Mouse (Mus musculus): Measurements from ENCODE around the gene Ccdc6. TPM values are rescaled to one million over a fixed set of nuclear protein-coding genes. Genes with fewer than 3 reads are reported as not detected.
A peak's percentile ranks its signal among the peaks of the same experiment; 100 is the strongest.

Gene Ccdc6
- polyA plus RNA-seq, 1 experiment from 2014 or later, result 16.5 TPM

GRCm38 (mm10) chr10:70161504-70161903, 64.6 kb downstream of the Ccdc6 start:
- no peak for DNase-seq (ENCODE audit: extremely low spot score, low spot score)
- no peak overlapping the region for H3K27ac ChIP-seq
- no peaks in the 10 kb centered on the region for H3K27me3 ChIP-seq (ENCODE audit: poor library complexity, severe bottlenecking)
- no peak overlapping the region for H3K4me3 ChIP-seq
- H3K36me3 ChIP-seq (replicated peaks), result peaks cover 50% of the 10 kb centered on the region
- H3K4me1 ChIP-seq, result 0 out of 2 replicates have a peak, but pooled peaks cover 6% of the 10 kb centered on the region
- WGBS, result 94% methylated on average over 14 of the region's 14 CpGs
- peaks cover 3% of the 10 kb centered on the region; the same call in 1 of the 2 replicates for H3K9me3 ChIP-seq

GRCm38 (mm10) chr10:70163681-70164080, 66.8 kb downstream of the Ccdc6 start:
- Histone ChIP-seq H3K4me1 (0 out of 2 replicates have a peak, but pooled peaks cover 6% of the 10 kb centered on the region), H3K27me3 (ENCODE audit: poor library complexity, severe bottlenecking) (no peaks in the 10 kb centered on the region), H3K4me3 (no peak overlapping the region), H3K9me3 (no peaks in the 10 kb centered on the region), H3K36me3 (replicated peaks) (peaks cover 50% of the 10 kb centered on the region), H3K27ac (no peak overlapping the region)
- 68% methylated on average over 5 of the region's 5 CpGs for WGBS
- no peak for DNase-seq (ENCODE audit: extremely low spot score, low spot score)

- 0 out of 2 replicates have a peak, but pooled peaks cover 6% of the 10 kb centered on the region for H3K4me1 ChIP-seq
- no peak overlapping the region for H3K4me3 ChIP-seq
- H3K27ac ChIP-seq, result no peak overlapping the region
- peaks cover 57% of the 10 kb centered on the region for H3K36me3 ChIP-seq (replicated peaks)
- DNase-seq (ENCODE audit: extremely low spot score, low spot score), result no peak
- H3K27me3 ChIP-seq (ENCODE audit: poor library complexity, severe bottlenecking), result no peaks in the 10 kb centered on the region
- whole genome bisulfite sequencing, result 88% methylated on average over 6 of the region's 6 CpGs
- no peaks in the 10 kb centered on the region for H3K9me3 ChIP-seq
These were observed 69.0 kb downstream of the Ccdc6 start for GRCm38 (mm10) chr10:70165877-70166276.

GRCm38 (mm10) chr10:70166427-70166826, 69.5 kb downstream of the Ccdc6 start:
- 95% methylated on average over 5 of the region's 5 CpGs for WGBS
- Histone ChIP-seq H3K36me3 (replicated peaks) (peaks cover 63% of the 10 kb centered on the region), H3K9me3 (no peaks in the 10 kb centered on the region), H3K27me3 (ENCODE audit: poor library complexity, severe bottlenecking) (no peaks in the 10 kb centered on the region), H3K4me1 (0 out of 2 replicates have a peak, but pooled peaks cover 6% of the 10 kb centered on the region), H3K27ac (no peak overlapping the region), H3K4me3 (no peak overlapping the region)
- no peak for DNase-seq (ENCODE audit: extremely low spot score, low spot score)

GRCm38 (mm10) chr10:70167625-70168024, 70.7 kb downstream of the Ccdc6 start:
- WGBS, result 87% methylated on average over 11 of the region's 11 CpGs
- Histone ChIP-seq H3K4me1 (0 out of 2 replicates have a peak, but pooled peaks cover 6% of the 10 kb centered on the region), H3K9me3 (no peaks in the 10 kb centered on the region), H3K36me3 (replicated peaks) (peaks cover 70% of the 10 kb centered on the region), H3K27me3 (ENCODE audit: poor library complexity, severe bottlenecking) (no peaks in the 10 kb centered on the region), H3K27ac (no peak overlapping the region), H3K4me3 (no peak overlapping the region)
- no peak for DNase-seq (ENCODE audit: extremely low spot score, low spot score)

- 88% methylated on average over 13 of the region's 13 CpGs for WGBS
- H3K27ac ChIP-seq, result no peak overlapping the region
These were observed 71.5 kb downstream of the Ccdc6 start for GRCm38 (mm10) chr10:70168396-70168795.

GRCm38 (mm10) chr10:70169044-70169443, 72.1 kb downstream of the Ccdc6 start:
- no peak for DNase-seq (ENCODE audit: extremely low spot score, low spot score)
- peaks cover 69% of the 10 kb centered on the region for H3K36me3 ChIP-seq (replicated peaks)
- H3K4me1 ChIP-seq, result 0 out of 2 replicates have a peak, but pooled peaks cover 2% of the 10 kb centered on the region
- no peaks in the 10 kb centered on the region for H3K27me3 ChIP-seq (ENCODE audit: poor library complexity, severe bottlenecking)
- WGBS, result 92% methylated on average over 18 of the region's 18 CpGs
- H3K9me3 ChIP-seq, result no peaks in the 10 kb centered on the region
- H3K4me3 ChIP-seq, result no peak overlapping the region
- no peak overlapping the region for H3K27ac ChIP-seq

More at GRCm38 (mm10) chr10:70168396-70168795, 71.5 kb downstream of the Ccdc6 start:
- no peak for DNase-seq (ENCODE audit: extremely low spot score, low spot score)
- Histone ChIP-seq H3K36me3 (replicated peaks) (peaks cover 73% of the 10 kb centered on the region), H3K4me1 (0 out of 2 replicates have a peak, but pooled peaks cover 6% of the 10 kb centered on the region), H3K4me3 (no peak overlapping the region), H3K9me3 (no peaks in the 10 kb centered on the region), H3K27me3 (ENCODE audit: poor library complexity, severe bottlenecking) (no peaks in the 10 kb centered on the region)

GRCm38 (mm10) chr10:70173314-70173713, 76.4 kb downstream of the Ccdc6 start:
- H3K4me1 ChIP-seq, result no peaks in the 10 kb centered on the region
- no peaks in the 10 kb centered on the region for H3K9me3 ChIP-seq
- peak; percentile 40 for DNase-seq (ENCODE audit: extremely low spot score, low spot score)
- WGBS, result 56% methylated on average over 3 of the region's 3 CpGs
- H3K27ac ChIP-seq, result no peak overlapping the region
- no peak overlapping the region for H3K4me3 ChIP-seq
- no peaks in the 10 kb centered on the region for H3K27me3 ChIP-seq (ENCODE audit: poor library complexity, severe bottlenecking)
- peaks cover 83% of the 10 kb centered on the region for H3K36me3 ChIP-seq (replicated peaks)

- no peak for DNase-seq (ENCODE audit: extremely low spot score, low spot score)
- Histone ChIP-seq H3K4me3 (no peak overlapping the region), H3K27ac (no peak overlapping the region), H3K36me3 (replicated peaks) (peaks cover 79% of the 10 kb centered on the region), H3K4me1 (no peaks in the 10 kb centered on the region), H3K9me3 (no peaks in the 10 kb centered on the region), H3K27me3 (ENCODE audit: poor library complexity, severe bottlenecking) (no peaks in the 10 kb centered on the region)
- WGBS, result 90% methylated on average over 16 of the region's 16 CpGs
These were observed 77.7 kb downstream of the Ccdc6 start for GRCm38 (mm10) chr10:70174494-70175190.

- Histone ChIP-seq H3K36me3 (replicated peaks) (peaks cover 73% of the 10 kb centered on the region), H3K27ac (no peak overlapping the region), H3K4me3 (no peak overlapping the region), H3K9me3 (no peaks in the 10 kb centered on the region), H3K4me1 (peaks cover 12% of the 10 kb centered on the region), H3K27me3 (ENCODE audit: poor library complexity, severe bottlenecking) (no peaks in the 10 kb centered on the region)
- DNase-seq (ENCODE audit: extremely low spot score, low spot score), result no peak
- whole genome bisulfite sequencing, result 89% methylated on average over 9 of the region's 9 CpGs
These were observed 83.8 kb downstream of the Ccdc6 start for GRCm38 (mm10) chr10:70180727-70181126.

- Histone ChIP-seq H3K36me3 (replicated peaks) (peaks cover 72% of the 10 kb centered on the region), H3K9me3 (no peaks in the 10 kb centered on the region), H3K4me3 (no peak overlapping the region), H3K27me3 (ENCODE audit: poor library complexity, severe bottlenecking) (no peaks in the 10 kb centered on the region), H3K4me1 (peaks cover 12% of the 10 kb centered on the region), H3K27ac (no peak overlapping the region)
- WGBS, result 89% methylated on average over 11 of the region's 11 CpGs
- DNase-seq (ENCODE audit: extremely low spot score, low spot score), result no peak
These were observed 84.5 kb downstream of the Ccdc6 start for GRCm38 (mm10) chr10:70181279-70181972.

GRCm38 (mm10) chr10:70183210-70184080, 86.5 kb downstream of the Ccdc6 start:
- no peaks in the 10 kb centered on the region for H3K27me3 ChIP-seq (ENCODE audit: poor library complexity, severe bottlenecking)
- peak overlapping the region; percentile 41 for H3K27ac ChIP-seq
- peaks cover 12% of the 10 kb centered on the region for H3K4me1 ChIP-seq
- no peaks in the 10 kb centered on the region for H3K9me3 ChIP-seq
- no peak overlapping the region for H3K4me3 ChIP-seq
- no peak for DNase-seq (ENCODE audit: extremely low spot score, low spot score)
- WGBS, result 74% methylated on average over 15 of the region's 15 CpGs
- peaks cover 72% of the 10 kb centered on the region for H3K36me3 ChIP-seq (replicated peaks)
